In genomic region chr11:113779680-113780041, GRCm38 (mm10) we compare ENCODE assay signal across 11 mouse cellular contexts. TPM values are rescaled to one million over a fixed set of nuclear protein-coding genes. Genes with fewer than 3 reads are reported as not detected.
DNase-seq lines count a peak whose midpoint lies in the region; ATAC-seq and TF ChIP-seq lines count a peak whose summit lies in the region.
"Had no signal": no experiment of that assay in that cellular context is flagged by ENCODE, and none has a peak within 500 bp of the region (broad histone marks: within the 10 kb centered on the region; RNA-seq: fewer than 3 reads in every experiment).

No protein-coding gene starts in this region.

- H3K9ac ChIP-seq in hindbrain, embryonic 11.5 days (ENCODE audit: low read depth, low read length), result no peak overlapping the region
- no peak overlapping the region for H3K9ac ChIP-seq in hindbrain, embryonic 14.5 days
- H3K9ac ChIP-seq in midbrain, embryonic 11.5 days (ENCODE audit: low read length), result 0 out of 2 replicates have a peak overlapping the region, but pooled peaks have one; percentile 24
- H3K9ac ChIP-seq in midbrain, postnatal 0 days (replicated peaks; ENCODE audit: low read length, poor library complexity, severe bottlenecking), result no peak overlapping the region
- H3K9ac ChIP-seq in stomach, embryonic 16.5 days (ENCODE audit: low read length), result no peak overlapping the region
- H3K9ac ChIP-seq: lung, embryonic 14.5 days had no signal

- no peak overlapping the region for H3K4me3 ChIP-seq in hindbrain, embryonic 11.5 days (ENCODE audit: low read depth, low read length)
- H3K4me3 ChIP-seq in hindbrain, embryonic 14.5 days (replicated peaks; ENCODE audit: low read length), result no peak overlapping the region
- no peak overlapping the region for H3K4me3 ChIP-seq in midbrain, embryonic 11.5 days (ENCODE audit: low read depth, low read length)
- H3K4me3 ChIP-seq in midbrain, postnatal 0 days (ENCODE audit: low read depth, low read length), result no peak overlapping the region
- no peak overlapping the region for H3K4me3 ChIP-seq in stomach, embryonic 16.5 days (replicated peaks; ENCODE audit: low read length)

- no peak for ATAC-seq in hindbrain, embryonic 11.5 days (ENCODE audit: low FRiP score)
- no peak for ATAC-seq in hindbrain, embryonic 14.5 days (ENCODE audit: low FRiP score)
- ATAC-seq in midbrain, embryonic 11.5 days (ENCODE audit: low FRiP score), result 0 out of 2 replicates have a peak, but pooled peaks have one; percentile 5
- no peak for ATAC-seq in midbrain, postnatal 0 days (ENCODE audit: low FRiP score)
- no peak for ATAC-seq in stomach, embryonic 16.5 days (ENCODE audit: insufficient read depth, low FRiP score)

- WGBS in hindbrain, embryonic 11.5 days, result 19% methylated on average over 6 of the region's 6 CpGs
- WGBS in hindbrain, embryonic 14.5 days, result 8% methylated on average over 6 of the region's 6 CpGs
- WGBS in midbrain, embryonic 11.5 days, result 7% methylated on average over 6 of the region's 6 CpGs
- 32% methylated on average over 6 of the region's 6 CpGs for WGBS in midbrain, postnatal 0 days
- WGBS in stomach, embryonic 16.5 days, result 32% methylated on average over 6 of the region's 6 CpGs

- H3K27ac ChIP-seq in hindbrain, embryonic 11.5 days (ENCODE audit: low read depth, low read length), result peak overlapping the region; percentile 62; the same call in 1 of the 2 replicates
- H3K27ac ChIP-seq in hindbrain, embryonic 14.5 days, result no peak overlapping the region
- no peak overlapping the region; the same call in 1 of the 2 replicates for H3K27ac ChIP-seq in midbrain, embryonic 11.5 days (ENCODE audit: low read depth, low read length)
- no peak overlapping the region for H3K27ac ChIP-seq in midbrain, postnatal 0 days (ENCODE audit: low read depth, low read length)
- peak overlapping the region; percentile 76; the same call in 1 of the 2 replicates for H3K27ac ChIP-seq in stomach, embryonic 16.5 days (ENCODE audit: low read length)

- no peaks in the 10 kb centered on the region for H3K27me3 ChIP-seq in hindbrain, embryonic 11.5 days (ENCODE audit: control insufficient read depth, insufficient read depth, low read length)
- H3K27me3 ChIP-seq in hindbrain, embryonic 14.5 days (ENCODE audit: control insufficient read depth, insufficient read depth, low read length), result no peaks in the 10 kb centered on the region
- H3K27me3 ChIP-seq in midbrain, embryonic 11.5 days (ENCODE audit: control insufficient read depth, insufficient read depth, low read length), result no peaks in the 10 kb centered on the region
- no peaks in the 10 kb centered on the region for H3K27me3 ChIP-seq in midbrain, postnatal 0 days (ENCODE audit: insufficient read depth, low read length)
- no peaks in the 10 kb centered on the region for H3K27me3 ChIP-seq in stomach, embryonic 16.5 days (ENCODE audit: control insufficient read depth, insufficient read depth, low read length)

- no peaks in the 10 kb centered on the region for H3K36me3 ChIP-seq in hindbrain, embryonic 11.5 days (ENCODE audit: control insufficient read depth, insufficient read depth, low read length)
- no peaks in the 10 kb centered on the region for H3K36me3 ChIP-seq in hindbrain, embryonic 14.5 days (replicated peaks; ENCODE audit: control insufficient read depth, insufficient read depth)
- no peaks in the 10 kb centered on the region for H3K36me3 ChIP-seq in midbrain, embryonic 11.5 days (ENCODE audit: control insufficient read depth, insufficient read depth, low read length)
- H3K36me3 ChIP-seq in midbrain, postnatal 0 days (ENCODE audit: insufficient read depth, low read length), result no peaks in the 10 kb centered on the region
- H3K36me3 ChIP-seq in stomach, embryonic 16.5 days (ENCODE audit: control insufficient read depth, insufficient read depth, low read length), result no peaks in the 10 kb centered on the region

- no peak for TF ChIP-seq CTCF in midbrain, postnatal 0 days (IDR thresholded peaks at IDR 0.05)

- H3K9me3 ChIP-seq in hindbrain, embryonic 11.5 days (ENCODE audit: control insufficient read depth, low read length), result no peaks in the 10 kb centered on the region
- no peaks in the 10 kb centered on the region for H3K9me3 ChIP-seq in hindbrain, embryonic 14.5 days (ENCODE audit: control insufficient read depth, low read length)
- no peaks in the 10 kb centered on the region for H3K9me3 ChIP-seq in midbrain, embryonic 11.5 days (ENCODE audit: control insufficient read depth, low read length)
- H3K9me3 ChIP-seq in midbrain, postnatal 0 days (ENCODE audit: low read length), result no peaks in the 10 kb centered on the region
- no peaks in the 10 kb centered on the region for H3K9me3 ChIP-seq in stomach, embryonic 16.5 days (replicated peaks; ENCODE audit: control insufficient read depth, low read length)

- DNase-seq in embryo, embryonic 10 days (ENCODE audit: low spot score), result peak; percentile 67
- no peak for DNase-seq in embryo, embryonic 11 days
- DNase-seq in hindbrain, embryonic 11.5 days (ENCODE audit: low spot score), result peak; percentile 50
- DNase-seq in hindbrain, embryonic 14.5 days (ENCODE audit: low spot score), result no peak
- DNase-seq in midbrain, embryonic 11.5 days (ENCODE audit: low spot score, missing footprints), result no peak
- no peak for DNase-seq in midbrain, postnatal 0 days (ENCODE audit: low spot score)
- no peak for DNase-seq in frontal cortex, postnatal 10 days (ENCODE audit: low spot score in 2 of 2)
- DNase-seq: adrenal gland, adult 8-10 months; cerebellum, adult 11-12 months; lung, embryonic 14.5 days had no signal

- H3K4me2 ChIP-seq in hindbrain, embryonic 11.5 days (replicated peaks; ENCODE audit: low read depth, low read length), result peak overlapping the region; percentile 11; the same call in 1 of the 2 replicates
- H3K4me2 ChIP-seq in hindbrain, embryonic 14.5 days (replicated peaks), result no peak overlapping the region
- peak overlapping the region; percentile 13; the same call in 1 of the 2 replicates for H3K4me2 ChIP-seq in midbrain, embryonic 11.5 days
- no peak overlapping the region for H3K4me2 ChIP-seq in midbrain, postnatal 0 days (ENCODE audit: low read depth, low read length, poor library complexity, severe bottlenecking)
- no peak overlapping the region for H3K4me2 ChIP-seq in stomach, embryonic 16.5 days (ENCODE audit: low read depth, low read length)
- H3K4me2 ChIP-seq: lung, embryonic 14.5 days had no signal

- H3K4me1 ChIP-seq in hindbrain, embryonic 11.5 days (replicated peaks; ENCODE audit: control insufficient read depth, insufficient read depth, low read length), result peaks cover 20% of the 10 kb centered on the region
- H3K4me1 ChIP-seq in hindbrain, embryonic 14.5 days (replicated peaks; ENCODE audit: control insufficient read depth, insufficient read depth, low read length), result peaks cover 20% of the 10 kb centered on the region
- H3K4me1 ChIP-seq in midbrain, embryonic 11.5 days (ENCODE audit: control insufficient read depth, insufficient read depth, low read length), result peaks cover 25% of the 10 kb centered on the region
- no peaks in the 10 kb centered on the region for H3K4me1 ChIP-seq in midbrain, postnatal 0 days (ENCODE audit: insufficient read depth, low read length)
- H3K4me1 ChIP-seq in stomach, embryonic 16.5 days (ENCODE audit: control insufficient read depth, insufficient read depth, low read length), result peaks cover 41% of the 10 kb centered on the region

RNA-seq across cellular contexts. Expression of gene Cdc42ep4, which starts 28.0 kb away (rescaled TPM):
- polyA plus RNA-seq in hindbrain, embryonic 11.5 days (2014; fragmentation: Nextera tagmentation; extraction: Ambion mirVana), result 64.5 and 68.6 TPM in 2 replicates
- polyA plus RNA-seq in hindbrain, embryonic 14.5 days (2014; fragmentation: Nextera tagmentation; extraction: Ambion mirVana), result 42.0 and 43.8 TPM in 2 replicates
- 54.6 and 60.4 TPM in 2 replicates for polyA plus RNA-seq in midbrain, embryonic 11.5 days (2014; fragmentation: Nextera tagmentation; extraction: Ambion mirVana)
- total RNA-seq in midbrain, postnatal 0 days (2014; rRNA removed), result 88.0 and 89.5 TPM in 2 replicates
- 60.3 and 63.2 TPM in 2 replicates for polyA plus RNA-seq in midbrain, postnatal 0 days (2015; fragmentation: Nextera tagmentation; extraction: Ambion mirVana)
- 59.7 and 62.0 TPM in 2 replicates for polyA plus RNA-seq in stomach, embryonic 16.5 days (2015; fragmentation: Nextera tagmentation; extraction: Ambion mirVana)

Comparison
In these comparisons a context has a peak if more than half of its experiments do, and no peak if none do; other contexts are left out.
1. DNase-seq: peak in embryo, embryonic 10 days (single experiment) and hindbrain, embryonic 11.5 days (single experiment); none in embryo, embryonic 11 days (single experiment), hindbrain, embryonic 14.5 days (single experiment), midbrain, embryonic 11.5 days (single experiment), midbrain, postnatal 0 days (single experiment) and frontal cortex, postnatal 10 days (0 of 2).
2. H3K27ac ChIP-seq: peak in hindbrain, embryonic 11.5 days (single experiment) and stomach, embryonic 16.5 days (single experiment); none in hindbrain, embryonic 14.5 days (single experiment), midbrain, embryonic 11.5 days (single experiment) and midbrain, postnatal 0 days (single experiment).
3. H3K4me2 ChIP-seq: peak in hindbrain, embryonic 11.5 days (single experiment) and midbrain, embryonic 11.5 days (single experiment); none in hindbrain, embryonic 14.5 days (single experiment), midbrain, postnatal 0 days (single experiment) and stomach, embryonic 16.5 days (single experiment).